Mouse (Mus musculus): ENCODE results near the gene Plscr1. TPM values are rescaled to one million over a fixed set of nuclear protein-coding genes. Genes with fewer than 3 reads are reported as not detected.

The Plscr1 gene
- total RNA-seq (2021) = 11.0 and 14.5 TPM in 2 replicates
- long read RNA-seq, transcript Plscr1-201 (9 exons, 2,302 nt) = major isoform, 7 of 13 reads
- long read RNA-seq, partial matches to known transcripts = 6 of 13 reads
- long read RNA-seq, other reads (novel, unspliced or antisense) = 0 of 13 reads

DNA sequence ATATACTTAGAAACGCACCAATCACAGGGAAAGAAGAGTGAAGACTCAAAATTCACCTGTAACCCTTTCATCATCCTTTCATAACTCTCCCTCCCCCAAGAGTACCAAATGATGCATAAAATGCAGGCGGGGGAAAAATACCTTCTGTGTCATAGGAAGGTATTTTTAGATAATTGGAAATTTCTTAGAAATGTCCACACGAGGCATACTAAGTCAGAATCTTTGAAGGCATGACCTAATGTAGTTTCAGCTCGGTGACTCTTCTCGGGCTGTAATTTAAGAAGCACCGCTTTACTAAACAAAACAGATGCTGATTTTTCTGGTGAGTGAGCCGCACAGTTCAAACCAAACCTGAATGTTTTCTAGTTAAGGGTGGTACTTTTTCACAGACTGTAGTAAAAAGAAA, at the start of gene Plscr1:
Plscr1 (plus strand) TSS at position 304 of the 406 bp plus-strand sequence.
- no peak for DNase-seq

GRCm38 (mm10) chr9:92204397-92204796, 45.2 kb upstream of the Plscr1 start:
- DNase-seq = no peak

DNA sequence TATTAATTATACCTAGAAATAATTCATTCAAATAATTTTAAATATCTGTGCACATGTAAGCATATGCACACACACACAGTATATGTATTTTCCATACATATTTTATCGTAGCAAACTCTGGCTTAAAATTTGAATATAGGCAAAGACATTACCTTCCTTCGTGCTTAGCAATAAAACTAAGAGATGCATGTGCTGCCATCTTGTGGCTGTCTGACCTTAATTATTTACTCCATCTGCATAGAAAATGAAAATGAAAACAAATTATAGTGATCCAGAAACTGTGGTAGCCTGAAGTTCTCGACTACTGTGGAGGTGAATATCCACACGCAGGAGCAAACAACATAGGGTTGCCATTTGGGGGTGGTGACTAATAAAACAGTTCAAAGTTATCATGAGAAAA, 42.2 kb upstream of the Plscr1 start:
- peak; percentile 41 for DNase-seq

GRCm38 (mm10) chr9:92207757-92208156, 41.8 kb upstream of the Plscr1 start:
- no peak for DNase-seq

GRCm38 (mm10) chr9:92209850-92210249, 39.7 kb upstream of the Plscr1 start:
- DNase-seq = no peak

DNA sequence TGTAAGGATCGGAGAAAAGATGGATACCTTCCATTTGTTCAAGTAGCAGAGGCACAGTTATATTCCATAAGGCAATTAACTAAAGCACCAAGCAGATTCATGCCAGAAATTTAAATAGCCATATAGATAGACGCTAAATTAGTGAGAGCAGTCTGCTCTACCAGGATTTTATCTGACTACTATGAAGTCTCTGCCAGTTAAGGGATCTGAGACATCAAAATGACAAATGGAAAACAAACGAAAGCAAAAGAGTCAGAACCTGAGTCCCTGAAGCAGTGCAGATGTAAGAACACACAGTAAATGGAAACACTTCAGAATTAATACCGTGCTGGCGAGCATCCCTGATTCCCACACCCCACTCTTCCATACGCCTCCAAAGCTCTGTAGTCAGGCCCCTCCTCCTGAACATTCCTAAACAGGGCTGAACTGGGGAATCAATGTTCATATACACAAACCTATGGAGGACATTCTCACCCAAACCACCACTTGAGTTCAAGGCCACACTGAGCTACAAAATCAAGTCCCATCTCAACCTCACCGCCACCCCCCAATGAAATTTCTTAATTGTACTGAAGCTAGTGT, 39.1 kb upstream of the Plscr1 start:
- no peak for DNase-seq

DNA sequence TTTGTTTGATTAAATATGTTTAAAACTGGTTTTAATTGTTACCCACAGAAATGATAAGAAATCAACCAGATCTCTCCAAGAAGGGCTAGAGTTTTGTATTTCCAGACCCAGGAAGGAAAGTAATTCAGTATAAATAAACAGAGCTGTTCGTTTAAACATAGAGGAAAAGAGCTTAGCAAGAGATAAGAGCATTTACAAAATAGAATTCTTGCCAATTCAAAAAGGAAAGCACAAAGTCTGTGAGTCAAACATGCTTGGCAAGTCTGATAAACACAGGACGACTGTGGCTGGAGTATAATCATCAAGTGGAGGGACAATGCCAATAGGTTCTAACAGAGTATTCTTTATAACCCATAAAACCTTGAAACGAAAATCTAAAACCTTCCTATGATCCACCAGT, 38.5 kb upstream of the Plscr1 start:
- no peak for DNase-seq

DNA sequence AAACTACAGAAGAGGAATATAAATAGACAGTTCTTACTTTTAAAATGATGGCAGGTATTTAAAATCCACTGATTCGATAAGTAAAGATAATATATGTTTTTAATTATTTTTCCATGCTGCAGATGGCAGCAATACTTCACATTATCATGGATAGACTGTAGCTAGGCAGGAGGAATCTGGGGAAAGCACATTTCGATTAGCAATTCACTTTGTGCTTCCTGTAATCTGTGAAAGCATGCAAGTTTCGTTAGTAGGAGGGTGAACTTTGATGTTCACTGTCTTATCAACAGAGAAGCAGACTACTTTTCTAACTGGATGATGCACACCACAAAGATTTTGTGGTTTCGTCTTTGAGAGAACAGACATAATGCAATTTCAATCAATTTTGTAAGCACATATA, 32.1 kb upstream of the Plscr1 start:
- no peak for DNase-seq

DNA sequence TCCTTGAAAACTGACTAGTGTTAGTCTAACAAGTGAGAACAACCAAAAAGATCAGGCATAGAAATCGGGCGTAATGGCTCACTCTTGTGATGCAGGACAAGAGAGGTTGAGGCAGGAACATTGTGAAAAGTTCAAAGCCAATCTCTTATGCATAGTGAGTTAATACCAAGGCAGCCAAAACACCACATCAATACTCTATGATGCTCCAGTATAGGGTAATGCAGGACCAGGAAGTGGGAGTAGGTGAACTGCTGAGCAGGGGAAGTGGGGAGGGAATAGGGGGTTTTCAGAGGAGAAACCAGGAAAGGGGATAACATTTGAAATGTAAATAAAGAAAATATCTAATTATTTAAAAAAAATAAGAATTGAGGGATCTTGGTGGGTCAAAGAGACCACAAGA, 31.7 kb upstream of the Plscr1 start:
- DNase-seq = no peak

DNA sequence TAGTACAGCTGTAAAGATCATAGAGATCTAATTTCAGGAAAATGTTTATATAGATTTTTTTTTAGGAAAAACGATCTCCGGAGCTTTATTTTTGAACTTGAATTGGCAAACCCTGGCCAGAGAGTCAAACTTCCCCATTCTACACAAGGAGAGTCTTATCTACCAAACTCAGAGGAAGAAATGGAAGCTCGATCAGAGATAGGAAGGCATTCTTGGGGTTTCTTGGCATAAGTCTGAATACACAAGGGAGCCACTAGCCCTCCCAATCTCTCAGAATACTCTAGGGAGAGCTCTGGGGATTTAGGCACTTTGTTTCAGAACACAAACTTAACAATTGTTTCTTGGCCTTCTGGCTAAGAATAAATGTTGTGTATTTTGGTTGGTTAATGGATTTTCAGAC, 29.4 kb upstream of the Plscr1 start:
- DNase-seq = no peak

DNA sequence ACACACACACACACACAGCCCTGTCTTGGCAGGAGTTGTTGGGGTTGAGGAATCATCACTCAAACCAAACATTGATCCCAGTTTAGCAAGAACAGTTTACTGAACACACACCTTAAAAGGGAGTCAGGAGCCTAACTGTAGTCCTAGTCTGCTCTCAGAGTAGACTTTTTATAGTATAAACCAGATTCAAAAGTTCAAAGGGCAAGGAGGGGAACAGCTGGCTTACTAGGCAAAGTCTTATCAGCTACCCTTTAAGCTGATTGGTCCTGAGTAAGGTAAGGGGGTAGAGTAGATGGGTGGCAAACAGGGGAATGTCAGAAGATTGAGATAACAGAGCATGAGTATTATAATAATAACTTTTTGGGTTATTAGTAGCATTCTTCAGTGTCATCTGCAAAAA, 28.1 kb upstream of the Plscr1 start:
- DNase-seq = no peak

GRCm38 (mm10) chr9:92224598-92225231, 24.8 kb upstream of the Plscr1 start:
- no peak for DNase-seq

DNA sequence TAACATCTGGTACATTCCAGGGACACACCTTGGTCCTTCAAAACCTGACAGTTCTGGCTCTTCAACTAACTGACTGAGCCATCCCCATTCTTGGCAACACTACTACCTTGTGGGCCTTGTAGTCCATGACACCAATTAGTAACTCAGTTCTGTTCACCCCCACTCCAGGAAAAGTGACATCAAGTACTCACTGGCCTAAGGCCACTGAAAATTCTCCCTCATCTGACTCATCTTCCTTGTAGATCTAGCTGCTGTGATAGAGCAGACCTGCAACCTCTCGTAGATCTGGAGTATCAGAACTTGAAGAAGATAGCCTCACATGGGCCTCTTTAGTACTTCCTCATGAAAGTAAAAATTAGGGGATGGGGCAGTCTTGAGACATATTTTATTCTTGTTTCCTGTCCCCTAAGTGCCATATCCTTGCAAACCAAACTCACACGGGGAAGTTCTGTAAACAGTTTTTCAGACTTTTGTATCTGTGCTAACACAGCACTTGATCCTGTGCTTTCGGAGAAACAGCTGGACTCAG, 23.4 kb upstream of the Plscr1 start:
- DNase-seq = no peak

DNA sequence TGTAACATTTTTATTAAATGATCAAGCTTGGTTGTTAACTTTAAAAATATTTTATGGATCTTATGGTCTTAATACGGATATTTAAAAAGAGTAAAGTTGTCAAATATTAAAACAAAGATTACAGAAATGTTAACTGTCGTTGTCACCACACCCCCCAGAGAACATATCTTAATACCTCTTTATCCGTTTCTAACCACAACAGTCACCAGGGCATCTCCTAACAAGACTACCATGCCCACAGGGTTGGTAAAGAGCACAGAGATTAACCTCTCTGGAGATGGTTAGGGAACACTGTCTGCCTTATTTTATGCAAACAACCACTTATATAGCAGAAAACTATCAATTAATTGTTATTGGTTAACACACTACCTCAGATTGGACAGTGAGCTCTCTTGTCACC, 22.8 kb upstream of the Plscr1 start:
- DNase-seq = no peak

- DNase-seq = no peak
These were observed 20.4 kb upstream of the Plscr1 start for GRCm38 (mm10) chr9:92228867-92229832.

GRCm38 (mm10) chr9:92229833-92230205, 19.7 kb upstream of the Plscr1 start:
- no peak for DNase-seq

GRCm38 (mm10) chr9:92234901-92235458, 14.6 kb upstream of the Plscr1 start:
- no peak for DNase-seq

GRCm38 (mm10) chr9:92248773-92249446, 640 bp upstream of the Plscr1 start:
- DNase-seq = no peak

GRCm38 (mm10) chr9:92249987-92250772, 630 bp downstream of the Plscr1 start:
- peak; percentile 72 for DNase-seq

- no peak for DNase-seq
These were observed 3.2 kb downstream of the Plscr1 start for GRCm38 (mm10) chr9:92252718-92253117.
